Mouse (Mus musculus) midbrain, embryonic 16.5 days (tissue): Measurements from ENCODE around the gene Pcmt1. TPM values are rescaled to one million over a fixed set of nuclear protein-coding genes. Genes with fewer than 3 reads are reported as not detected.

Experiments used
- ATAC-seq: fragments of 200-750 bp; cut with Nextera tagmentation; 2 replicates; pipeline ENCODE4 v1.8.0; 2017; ENCODE audit warnings: moderate TSS enrichment
- H3K27ac ChIP-seq: fragments of 300-500 bp; sonication (generic); 2 replicates; pipeline ENCODE4 v1.5.1; 2014; ENCODE audit warnings: mild to moderate bottlenecking, low read length, mixed read lengths
- H3K27me3 ChIP-seq: fragments of 300-500 bp; sonication (generic); 2 replicates; pipeline ENCODE4 v1.6.1; 2014; ENCODE audit warnings: low read depth, low read length, mixed read lengths; ENCODE audit not compliant: control insufficient read depth, insufficient read depth
- H3K36me3 ChIP-seq: fragments of 300-500 bp; sonication (generic); 2 replicates; pipeline ENCODE4 v1.6.1; 2014; ENCODE audit warnings: mild to moderate bottlenecking, low read length, moderate library complexity, mixed read lengths; ENCODE audit not compliant: control insufficient read depth, insufficient read depth
- H3K4me1 ChIP-seq: fragments of 300-500 bp; sonication (generic); 2 replicates; pipeline ENCODE4 v1.6.1; 2014; ENCODE audit warnings: mild to moderate bottlenecking, low read length, mixed read lengths; ENCODE audit not compliant: control insufficient read depth, insufficient read depth
- H3K4me2 ChIP-seq: fragments of 300-500 bp; sonication (generic); 2 replicates; pipeline ENCODE4 v1.6.1; 2014; ENCODE audit warnings: mild to moderate bottlenecking, low read length, mixed read lengths
- H3K4me3 ChIP-seq: fragments of 300-500 bp; sonication (generic); 2 replicates; pipeline ENCODE4 v1.5.1; 2014; ENCODE audit warnings: low read depth, mild to moderate bottlenecking, low read length, moderate library complexity, mixed read lengths
- H3K9ac ChIP-seq: fragments of 300-500 bp; sonication (generic); 2 replicates; pipeline ENCODE4 v1.6.1; 2014; ENCODE audit warnings: low read depth, low read length, mixed read lengths
- H3K9me3 ChIP-seq: fragments of 300-500 bp; sonication (generic); replicated peaks from 2 replicates; pipeline ENCODE4 v1.6.1; 2014; ENCODE audit warnings: mild to moderate bottlenecking, low read length, mixed read lengths; ENCODE audit not compliant: control insufficient read depth, poor library complexity, severe bottlenecking
- WGBS: fragments of 180-500 bp; shearing (Covaris S2); extraction: QIAGEN DNeasy Blood & Tissue Kit; methylation state at CpG from one replicate; pipeline ENCODE4 v1.1.7; 2014; 5-methylcytosine and 5-hydroxymethylcytosine counted together
- polyA plus RNA-seq: library from polyadenylated mRNA; unstranded; fragments of >200 nt; fragmentation: Nextera tagmentation; extraction: Ambion mirVana; gene quantifications from 2 replicates; pipeline ENCODE4 v1.2.1, GENCODE M21; 2015

Pcmt1 gene
- polyA plus RNA-seq, 1 experiment from 2014 or later = 177 TPM

DNA sequence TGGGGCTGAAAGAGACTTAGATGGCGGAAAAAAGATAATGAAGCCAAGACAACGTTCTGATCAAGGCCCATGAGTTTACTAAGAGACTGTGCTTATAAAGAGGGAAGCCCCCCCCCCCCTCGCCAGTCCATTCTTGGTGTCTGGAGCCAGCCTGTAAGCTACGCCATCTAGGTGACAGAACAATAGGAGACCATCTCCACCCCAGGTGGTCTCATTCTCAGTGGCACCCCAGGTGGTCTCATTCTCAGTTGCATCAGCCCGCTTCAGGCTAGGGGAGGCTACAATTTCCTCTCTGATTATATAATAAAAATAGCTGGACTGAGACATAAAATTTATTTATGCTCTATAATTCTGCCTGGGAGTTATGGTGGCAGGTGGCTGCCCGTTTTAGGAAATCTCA is 69.3 kb downstream of the Pcmt1 start:
- Histone ChIP-seq H3K27ac (no peak overlapping the region), H3K9me3 (peaks cover 4% of the 10 kb centered on the region; the same call in 1 of the 2 replicates), H3K4me2 (no peak overlapping the region), H3K4me3 (no peak overlapping the region), H3K27me3 (no peaks in the 10 kb centered on the region), H3K9ac (no peak overlapping the region), H3K36me3 (peaks cover 10% of the 10 kb centered on the region), H3K4me1 (no peaks in the 10 kb centered on the region)
- WGBS = 59% methylated on average over 6 of the region's 6 CpGs
- no peak for ATAC-seq

DNA sequence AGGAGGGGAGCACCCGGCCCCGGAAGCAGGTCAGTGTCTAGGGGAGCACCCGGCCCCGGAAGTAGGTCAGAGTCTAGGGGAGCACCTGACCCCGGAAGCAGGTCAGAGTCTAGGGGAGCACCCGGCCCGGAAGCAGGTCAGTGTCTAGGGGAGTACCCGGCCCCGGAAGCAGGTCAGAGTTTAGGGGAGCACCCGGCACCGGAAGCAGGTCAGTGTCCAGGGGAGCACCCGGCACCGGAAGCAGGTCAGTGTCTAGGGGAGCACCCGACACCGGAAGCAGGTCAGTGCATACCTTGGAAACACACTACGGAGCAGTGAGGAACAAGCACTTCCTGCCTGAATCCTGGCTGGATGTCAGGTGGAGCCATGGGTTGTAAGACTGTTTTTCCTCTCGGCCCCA is 72.3 kb downstream of the Pcmt1 start:
- Histone ChIP-seq H3K4me1 (no peaks in the 10 kb centered on the region), H3K4me2 (no peak overlapping the region), H3K9me3 (no peaks in the 10 kb centered on the region), H3K27me3 (no peaks in the 10 kb centered on the region), H3K4me3 (no peak overlapping the region), H3K9ac (no peak overlapping the region), H3K27ac (no peak overlapping the region), H3K36me3 (peaks cover 7% of the 10 kb centered on the region)
- ATAC-seq = no peak
- WGBS = 95% methylated on average over 17 of the region's 17 CpGs

GRCm38 (mm10) chr10:7606437-7606836 is 74.5 kb downstream of the Pcmt1 start:
- Histone ChIP-seq H3K4me2 (no peak overlapping the region), H3K9ac (no peak overlapping the region), H3K36me3 (peaks cover 7% of the 10 kb centered on the region), H3K9me3 (no peaks in the 10 kb centered on the region), H3K4me1 (no peaks in the 10 kb centered on the region), H3K27me3 (no peaks in the 10 kb centered on the region), H3K27ac (no peak overlapping the region), H3K4me3 (no peak overlapping the region)
- 89% methylated on average over 2 of the region's 2 CpGs for whole genome bisulfite sequencing
- ATAC-seq = no peak

DNA sequence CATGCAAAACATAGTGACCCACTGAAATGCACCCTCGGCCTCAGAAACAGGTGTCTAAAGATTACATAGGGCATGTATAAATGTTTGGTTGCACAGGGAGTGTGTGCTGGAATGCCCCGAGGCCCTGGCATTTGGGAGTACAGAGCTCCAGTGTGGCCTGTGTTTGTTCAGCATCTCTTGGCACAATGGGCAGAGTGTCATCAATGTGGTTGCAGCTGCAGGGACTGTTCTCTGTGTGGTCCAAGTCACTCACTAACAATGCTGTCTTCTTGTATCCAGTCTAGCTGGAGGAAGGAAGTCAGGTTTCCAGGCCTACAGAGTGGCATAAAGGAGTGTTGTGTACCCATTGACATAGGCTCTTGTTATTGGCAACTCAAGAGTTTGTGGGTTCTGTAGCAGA is 75.8 kb downstream of the Pcmt1 start:
- no peaks in the 10 kb centered on the region for H3K9me3 ChIP-seq
- no peaks in the 10 kb centered on the region for H3K4me1 ChIP-seq
- H3K27me3 ChIP-seq = no peaks in the 10 kb centered on the region
- 72% methylated on average over 2 of the region's 2 CpGs for WGBS
- no peak for ATAC-seq
- no peak overlapping the region for H3K27ac ChIP-seq
- no peak overlapping the region for H3K9ac ChIP-seq
- H3K36me3 ChIP-seq = peaks cover 4% of the 10 kb centered on the region; the same call in 1 of the 2 replicates
- H3K4me2 ChIP-seq = no peak overlapping the region
- no peak overlapping the region for H3K4me3 ChIP-seq

- Histone ChIP-seq H3K4me1 (no peaks in the 10 kb centered on the region), H3K4me3 (no peak overlapping the region), H3K9ac (no peak overlapping the region), H3K27ac (no peak overlapping the region), H3K9me3 (no peaks in the 10 kb centered on the region), H3K27me3 (no peaks in the 10 kb centered on the region), H3K4me2 (no peak overlapping the region), H3K36me3 (no peaks in the 10 kb centered on the region)
- WGBS = 11% methylated on average over 6 of the region's 6 CpGs
- ATAC-seq = peak; percentile 14; the same call in 1 of the 2 replicates
Measured at GRCm38 (mm10) chr10:7600647-7601046, 80.3 kb downstream of the Pcmt1 start.

GRCm38 (mm10) chr10:7598177-7598576 is 82.8 kb downstream of the Pcmt1 start:
- Histone ChIP-seq H3K36me3 (no peaks in the 10 kb centered on the region), H3K27me3 (no peaks in the 10 kb centered on the region), H3K4me3 (no peak overlapping the region), H3K27ac (no peak overlapping the region), H3K9me3 (no peaks in the 10 kb centered on the region), H3K4me1 (no peaks in the 10 kb centered on the region), H3K9ac (no peak overlapping the region), H3K4me2 (no peak overlapping the region)
- ATAC-seq = no peak
- 91% methylated on average over 7 of the region's 7 CpGs for WGBS

DNA sequence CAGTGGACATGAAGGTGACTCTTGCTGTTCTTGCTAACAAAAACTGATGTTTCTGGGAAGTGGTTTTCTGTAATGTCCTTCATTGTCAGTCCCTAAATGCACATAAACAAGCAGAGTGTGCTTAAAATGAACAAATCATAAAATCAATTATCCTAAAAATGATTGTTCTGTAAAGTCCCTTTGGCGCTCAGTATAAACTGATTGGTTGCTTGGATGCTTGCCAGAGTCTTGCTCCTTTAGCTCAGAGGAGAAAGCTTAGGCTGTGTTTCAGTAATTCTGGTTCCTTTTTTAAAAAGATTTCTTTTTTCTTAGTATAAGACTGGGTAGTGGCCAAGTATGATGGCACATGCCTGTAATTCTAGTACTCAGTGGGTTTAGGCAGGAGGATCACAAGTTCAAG is 84.7 kb downstream of the Pcmt1 start:
- H3K4me2 ChIP-seq = no peak overlapping the region
- no peak overlapping the region for H3K4me3 ChIP-seq
- no peaks in the 10 kb centered on the region for H3K9me3 ChIP-seq
- 80% methylated on average over 1 of the region's 1 CpGs for WGBS
- ATAC-seq = no peak
- H3K27me3 ChIP-seq = no peaks in the 10 kb centered on the region
- H3K4me1 ChIP-seq = peaks cover 9% of the 10 kb centered on the region
- H3K9ac ChIP-seq = no peak overlapping the region
- no peak overlapping the region for H3K27ac ChIP-seq
- no peaks in the 10 kb centered on the region for H3K36me3 ChIP-seq

- Histone ChIP-seq H3K9me3 (no peaks in the 10 kb centered on the region), H3K4me1 (peaks cover 14% of the 10 kb centered on the region), H3K4me2 (no peak overlapping the region), H3K4me3 (no peak overlapping the region), H3K9ac (no peak overlapping the region), H3K27ac (no peak overlapping the region), H3K36me3 (no peaks in the 10 kb centered on the region), H3K27me3 (no peaks in the 10 kb centered on the region)
- ATAC-seq = no peak
- 54% methylated on average over 7 of the region's 7 CpGs for WGBS
Measured at GRCm38 (mm10) chr10:7594797-7595196, 86.1 kb downstream of the Pcmt1 start.

DNA sequence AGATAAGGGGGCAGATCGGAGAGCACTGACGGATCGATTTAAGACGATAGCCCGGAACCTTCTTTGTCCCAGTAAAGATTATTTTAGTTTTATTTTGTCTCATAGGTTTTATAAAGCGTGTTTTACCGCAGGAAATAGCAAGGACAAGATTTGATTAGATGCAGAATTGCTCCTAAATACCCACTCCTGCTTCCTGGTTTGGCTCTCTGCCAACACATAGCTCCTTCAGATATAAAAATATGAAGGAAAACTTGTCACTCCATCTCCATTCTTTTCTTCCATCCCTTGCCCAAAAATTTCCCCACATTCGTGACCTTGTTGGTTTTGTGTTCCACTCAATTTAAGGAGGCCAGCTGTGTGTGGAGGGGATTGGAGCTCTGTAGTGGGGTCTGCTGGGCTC is 90.1 kb downstream of the Pcmt1 start:
- 6% methylated on average over 8 of the region's 8 CpGs for WGBS
- Histone ChIP-seq H3K4me3 (peak overlapping the region; percentile 93), H3K4me1 (peaks cover 19% of the 10 kb centered on the region), H3K27ac (no peak overlapping the region), H3K4me2 (peak overlapping the region; percentile 95), H3K36me3 (no peaks in the 10 kb centered on the region), H3K9ac (peak overlapping the region; percentile 94), H3K9me3 (no peaks in the 10 kb centered on the region), H3K27me3 (no peaks in the 10 kb centered on the region)
- ATAC-seq = no peak
